Mouse (Mus musculus) liver, embryonic 14.5 days (tissue): ENCODE measurements around the gene Dcxr. TPM values are rescaled to one million over a fixed set of nuclear protein-coding genes. Genes with fewer than 3 reads are reported as not detected.

Experiments used
- ATAC-seq: fragments of 200-750 bp; cut with Nextera tagmentation; 2 replicates; pipeline ENCODE4 v1.8.0; 2017; ENCODE audit warnings: moderate number of reproducible peaks, mild to moderate bottlenecking, moderate library complexity; ENCODE audit not compliant: insufficient read depth
- DNase-seq, 3 experiments: peaks; one replicate each; pipeline ENCODE4 v3.0.0-alpha.2; 2012 to 2013; ENCODE audit warnings: low read depth in 3 of 3, low spot score in 3 of 3
- H3K27ac ChIP-seq: fragments of 300-500 bp; sonication (generic); 2 replicates; pipeline ENCODE4 v1.5.1; 2014; ENCODE audit warnings: moderate library complexity, mild to moderate bottlenecking, control low read depth, inconsistent platforms
- H3K27me3 ChIP-seq: fragments of 300-500 bp; sonication (generic); 2 replicates; pipeline ENCODE4 v1.6.1; 2014; ENCODE audit warnings: mild to moderate bottlenecking, low read length, moderate library complexity; ENCODE audit not compliant: control insufficient read depth, insufficient read depth
- H3K36me3 ChIP-seq: fragments of 300-500 bp; sonication (generic); replicated peaks from 2 replicates; pipeline ENCODE4 v1.6.1; 2014; ENCODE audit warnings: low read depth; ENCODE audit not compliant: control insufficient read depth, insufficient read depth
- H3K4me1 ChIP-seq, 2 experiments: fragments of 200-500 bp in 1 of 2; fragments of 300-500 bp in 1 of 2; sonication (generic) in 1 of 2; replicated peaks; 2 replicates each; pipeline ENCODE4 v1.6.1; 2012 to 2014; ENCODE audit warnings: antibody characterized with exemption in 1 of 2, inconsistent platforms in 1 of 2, low read length in 1 of 2; ENCODE audit not compliant: control insufficient read depth in 2 of 2, insufficient read depth in 2 of 2
- H3K4me2 ChIP-seq: fragments of 300-500 bp; sonication (generic); 2 replicates; pipeline ENCODE4 v1.6.1; 2014; ENCODE audit warnings: low read depth, mild to moderate bottlenecking, control low read depth, moderate library complexity
- H3K4me3 ChIP-seq, 2 experiments: fragments of 200-500 bp in 1 of 2; fragments of 300-500 bp in 1 of 2; sonication (generic) in 1 of 2; 2 replicates each; pipeline ENCODE4 v1.5.1; 2012 to 2014; ENCODE audit warnings: low read depth in 2 of 2, low read length in 2 of 2, mild to moderate bottlenecking in 2 of 2, control low read depth in 1 of 2, inconsistent platforms in 1 of 2, moderate library complexity in 1 of 2; ENCODE audit not compliant: insufficient read depth in 1 of 2
- H3K9ac ChIP-seq: fragments of 300-500 bp; sonication (generic); replicated peaks from 2 replicates; pipeline ENCODE4 v1.6.1; 2014; ENCODE audit warnings: mild to moderate bottlenecking, control low read depth, moderate library complexity
- H3K9me3 ChIP-seq: fragments of 300-500 bp; sonication (generic); 2 replicates; pipeline ENCODE4 v1.6.1; 2016; ENCODE audit warnings: low read length, mixed read lengths; ENCODE audit not compliant: control insufficient read depth
- CTCF ChIP-seq: IDR thresholded peaks from 2 replicates; pipeline ENCODE4 v1.5.1; 2016; ENCODE audit warnings: antibody characterized with exemption, low read depth, control low read depth
- EP300 ChIP-seq: IDR thresholded peaks from 2 replicates; pipeline ENCODE4 v1.6.1; 2016; ENCODE audit warnings: antibody characterized with exemption, low read depth
- WGBS: fragments of 180-500 bp; shearing (Covaris S2); extraction: QIAGEN DNeasy Blood & Tissue Kit; methylation state at CpG from one replicate; pipeline ENCODE4 v1.1.7; 2014; ENCODE audit not compliant: insufficient replicate concordance; 5-methylcytosine and 5-hydroxymethylcytosine counted together
- polyA plus RNA-seq, 2 experiments: library from polyadenylated mRNA; depleted of rRNA in 1 of 2; stranded (reverse) in 1 of 2; unstranded in 1 of 2; fragments of >200 nt; fragmentation: Nextera tagmentation in 1 of 2; extraction: Ambion mirVana in 1 of 2; gene quantifications; 2 replicates each; pipeline versions ENCODE4 v1.2.1 to v1.2.3; 2012 to 2014

The Dcxr gene
- polyA plus RNA-seq, 2 experiments: 10.4 to 15.1 TPM

DNA sequence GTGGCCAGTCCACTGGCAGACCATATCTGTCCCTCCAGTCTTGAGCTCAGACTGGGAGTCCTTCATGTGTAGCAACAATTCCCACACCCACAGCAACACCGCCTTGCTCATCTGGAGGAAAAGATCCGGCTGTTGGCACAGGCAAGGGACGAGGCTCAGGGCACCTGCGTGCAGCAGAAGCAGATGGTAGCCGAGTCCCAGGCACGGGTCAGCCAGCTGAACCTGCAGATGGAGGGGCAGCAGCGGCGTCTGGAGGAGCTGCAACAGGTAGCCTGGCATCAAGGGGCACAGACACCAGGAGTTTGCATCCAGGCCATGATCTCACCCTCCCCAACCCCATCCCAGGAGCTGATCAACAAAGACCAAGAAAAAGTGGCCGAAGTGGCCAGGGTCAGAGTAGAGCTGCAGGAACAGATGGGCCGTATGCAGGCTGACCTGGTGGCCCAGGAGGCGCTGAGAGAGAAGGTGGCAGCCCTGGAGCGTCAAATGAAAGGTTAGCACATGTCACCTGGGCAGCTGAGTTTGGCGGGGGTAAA is 7.2 kb downstream of the Dcxr start:
- Histone ChIP-seq H3K36me3 (no peaks in the 10 kb centered on the region; the same call in 1 of the 2 replicates), H3K4me2 (no peak overlapping the region), H3K9ac (no peak overlapping the region), H3K27me3 (peaks cover 24% of the 10 kb centered on the region), H3K27ac (no peak overlapping the region), H3K9me3 (no peaks in the 10 kb centered on the region), H3K4me1 (peaks cover 0 to 4% of the 10 kb centered on the region in 2 experiments; a peak in 2 of 4 replicates), H3K4me3 (no peak overlapping the region)
- DNase-seq: no peak
- 82% methylated on average over 13 of the region's 13 CpGs for whole genome bisulfite sequencing
- ATAC-seq: no peak
- no peak for TF ChIP-seq CTCF
- no peak for TF ChIP-seq EP300

DNA sequence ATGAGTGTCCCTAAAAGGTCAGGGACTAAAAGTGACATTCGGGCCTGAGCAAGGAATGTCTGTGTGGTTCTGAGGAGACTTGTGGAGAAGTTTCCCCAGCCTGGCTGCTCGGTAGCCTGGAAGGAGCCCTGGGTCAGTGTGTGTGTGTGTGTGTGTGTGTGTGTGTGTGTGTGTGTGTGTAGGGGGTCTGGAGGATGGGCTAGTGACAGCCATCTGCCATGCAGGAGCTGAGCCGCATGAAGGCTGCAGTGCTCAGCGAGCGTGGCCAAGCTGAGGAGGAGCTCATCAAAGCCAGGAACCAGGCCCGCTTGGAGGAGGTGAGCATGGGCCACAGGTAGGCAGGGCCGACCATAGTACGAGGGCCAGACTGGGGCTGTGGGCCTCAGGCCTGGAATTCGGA is 7.8 kb downstream of the Dcxr start:
- peaks cover 3 to 11% of the 10 kb centered on the region in 2 experiments for H3K4me1 ChIP-seq
- H3K4me3 ChIP-seq: no peak overlapping the region
- no peak overlapping the region for H3K9ac ChIP-seq
- H3K36me3 ChIP-seq: no peaks in the 10 kb centered on the region; the same call in 1 of the 2 replicates
- H3K27ac ChIP-seq: no peak overlapping the region
- no peaks in the 10 kb centered on the region for H3K9me3 ChIP-seq
- TF ChIP-seq CTCF (no peak), EP300 (no peak)
- WGBS: 76% methylated on average over 9 of the region's 9 CpGs
- H3K27me3 ChIP-seq: peaks cover 24% of the 10 kb centered on the region
- ATAC-seq (no peak), DNase-seq (no peak)
- H3K4me2 ChIP-seq: no peak overlapping the region

DNA sequence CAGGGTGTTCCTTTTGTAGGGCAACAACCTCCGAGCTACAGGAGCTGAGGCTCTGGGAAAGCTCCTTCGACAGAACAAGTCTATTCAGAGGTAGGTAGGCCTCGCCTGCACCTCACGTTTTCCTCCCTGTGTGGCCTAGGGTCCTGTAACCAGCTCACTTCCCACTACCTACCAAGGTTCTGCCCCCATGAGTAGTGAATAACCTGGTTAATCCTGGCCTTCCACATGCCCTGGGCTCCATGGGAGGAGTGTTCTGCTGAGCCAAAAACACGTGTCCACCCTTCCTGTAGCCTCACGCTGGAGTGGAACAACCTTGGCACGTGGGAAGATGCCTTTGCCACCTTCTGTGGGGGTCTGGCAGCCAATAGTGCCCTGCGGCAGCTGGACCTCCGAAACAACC is 11.9 kb downstream of the Dcxr start:
- Histone ChIP-seq H3K9me3 (no peaks in the 10 kb centered on the region), H3K27me3 (no peaks in the 10 kb centered on the region), H3K4me1 (peaks cover 6% of the 10 kb centered on the region in 2 experiments), H3K4me3 (no peak overlapping the region), H3K36me3 (no peaks in the 10 kb centered on the region; the same call in 1 of the 2 replicates), H3K9ac (no peak overlapping the region), H3K4me2 (no peak overlapping the region; the same call in 1 of the 2 replicates), H3K27ac (no peak overlapping the region)
- TF ChIP-seq CTCF (no peak), EP300 (no peak)
- DNase-seq (no peak), ATAC-seq (no peak)
- 83% methylated on average over 9 of the region's 9 CpGs for WGBS

DNA sequence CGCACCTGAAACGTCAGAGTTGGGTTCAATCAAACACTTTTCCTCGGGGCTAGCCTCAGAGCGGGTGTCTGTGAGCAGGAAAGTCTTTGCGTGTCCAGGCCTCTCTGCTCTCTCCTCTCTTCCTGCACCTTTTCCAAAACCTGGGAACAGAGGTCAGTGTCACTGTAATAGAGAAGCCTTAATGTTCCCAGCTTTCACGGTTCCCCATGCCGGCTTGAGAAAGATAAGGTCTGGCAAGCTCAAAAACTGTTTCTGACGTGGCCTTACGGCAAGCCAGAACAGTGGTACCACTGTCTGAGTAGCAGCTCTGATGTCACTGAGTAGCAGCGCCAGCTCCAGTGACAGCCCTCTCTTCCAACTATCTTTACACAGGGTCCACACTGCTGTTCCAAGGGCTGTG is 12.5 kb downstream of the Dcxr start:
- Histone ChIP-seq H3K4me2 (peak overlapping the region; percentile 98), H3K4me3 (peak overlapping the region; percentile 57 to 64), H3K27me3 (no peaks in the 10 kb centered on the region), H3K27ac (no peak overlapping the region), H3K9ac (peak overlapping the region; percentile 74), H3K36me3 (no peaks in the 10 kb centered on the region; the same call in 1 of the 2 replicates), H3K9me3 (no peaks in the 10 kb centered on the region), H3K4me1 (peaks cover 6% of the 10 kb centered on the region in 2 experiments)
- 30% methylated on average over 10 of the region's 10 CpGs for WGBS
- TF ChIP-seq CTCF: no peak
- TF ChIP-seq EP300: no peak
- ATAC-seq: no peak
- DNase-seq: no peak

DNA sequence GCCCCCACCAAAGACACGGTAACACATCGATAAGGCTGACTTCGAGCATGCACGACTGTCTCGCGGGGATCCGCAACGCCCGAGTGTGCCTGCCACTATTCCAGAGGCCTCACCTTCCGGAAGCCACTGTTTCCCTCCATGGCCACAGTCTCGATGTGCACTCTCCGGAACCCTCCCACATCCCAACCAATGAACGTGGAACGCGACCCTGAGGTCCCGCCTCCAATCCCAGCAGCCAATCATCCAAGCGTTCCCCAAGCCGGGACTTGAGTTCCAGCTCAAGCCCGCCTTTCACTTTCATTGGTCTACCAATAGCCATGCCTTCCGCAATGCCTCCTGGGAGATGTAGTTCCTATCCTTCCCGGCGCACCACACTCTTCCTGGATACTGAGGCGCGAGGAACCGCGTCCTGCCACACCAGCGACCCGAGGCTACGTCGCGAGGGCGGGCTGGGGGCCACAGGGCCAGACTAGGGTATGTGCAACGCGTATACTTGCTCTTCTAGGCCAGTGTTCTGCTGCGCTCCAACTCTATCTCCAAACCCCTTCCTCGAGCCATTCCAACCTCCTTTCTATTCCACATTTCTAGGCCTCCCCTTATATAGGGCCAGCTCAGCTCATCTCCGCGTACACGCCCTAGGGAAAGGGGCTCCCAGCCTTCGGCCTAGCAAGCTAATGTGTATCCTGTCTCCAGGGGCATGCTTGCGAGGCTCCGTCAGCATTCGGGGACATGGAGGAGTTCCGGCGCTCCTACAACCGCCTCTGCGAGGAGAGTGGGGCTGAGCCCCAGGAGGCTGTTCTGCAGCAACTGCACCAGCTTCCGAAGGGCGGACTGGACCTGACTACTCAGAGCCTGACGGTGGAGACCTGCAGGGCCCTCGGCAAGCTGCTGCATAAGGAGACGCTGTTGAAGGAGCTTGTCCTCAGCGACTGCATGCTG is 13.2 kb downstream of the Dcxr start, which contains the start of the genes Cenpx and Lrrc45:
TSS of gene Cenpx (minus strand) at position 159 of the 939 bp plus-strand sequence.
TSS of gene Lrrc45 (plus strand) at position 346 of the 939 bp plus-strand sequence.
- Histone ChIP-seq H3K27ac (peak within 1 kb of the TSS; percentile 56), H3K4me2 (peak within 1 kb of the TSS; percentile 98), H3K9me3 (no peaks in the 10 kb centered on the region), H3K36me3 (no peaks in the 10 kb centered on the region; the same call in 1 of the 2 replicates), H3K4me3 (peak within 1 kb of the TSS; percentile 62 to 65), H3K27me3 (no peaks in the 10 kb centered on the region), H3K9ac (peak within 1 kb of the TSS; percentile 74), H3K4me1 (peaks cover 6% of the 10 kb centered on the region in 2 experiments)
- 2% methylated on average over 53 of the region's 53 CpGs for WGBS
- TF ChIP-seq CTCF (peak; percentile 27), EP300 (no peak)
- DNase-seq (peak; percentile 98 to 99 (median 99)), ATAC-seq (peak; percentile 96)
